Mouse (Mus musculus): ENCODE measurements at regions not wholly inside any gene's neighbourhood (a gene's known extent, or its start where the extent isn't known, plus 50 kb on each side); places are given as distances from the start of the nearest gene placed in this dataset.
A peak's percentile ranks its signal among the peaks of the same experiment; 100 is the strongest.

DNA sequence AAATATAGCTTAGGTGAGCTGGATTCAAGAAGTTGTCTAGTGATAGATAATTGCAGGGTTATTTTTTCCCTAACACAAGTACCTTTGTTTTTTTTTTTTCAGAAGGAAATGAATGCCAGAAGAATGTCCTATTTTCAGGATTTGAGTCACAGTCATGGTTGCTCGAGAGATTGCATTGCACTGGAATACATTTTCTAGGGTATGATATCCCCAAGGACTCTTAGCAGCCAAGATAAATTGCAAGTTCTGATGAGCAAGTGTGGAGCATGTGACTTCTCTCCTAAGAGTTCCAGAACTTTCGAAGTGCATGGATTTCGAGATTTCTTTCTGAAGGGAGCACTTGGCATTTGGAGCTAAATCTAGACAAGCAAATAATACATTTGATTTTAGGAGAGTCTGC is 140.9 kb upstream of the Tfap2d start:
- WGBS = 75% methylated on average over 3 of the region's 3 CpGs
- H3K27me3 ChIP-seq (ENCODE audit: insufficient read depth, low read length) = no peaks in the 10 kb centered on the region
- H3K4me3 ChIP-seq (ENCODE audit: low read depth, low read length) = no peak overlapping the region

DNA sequence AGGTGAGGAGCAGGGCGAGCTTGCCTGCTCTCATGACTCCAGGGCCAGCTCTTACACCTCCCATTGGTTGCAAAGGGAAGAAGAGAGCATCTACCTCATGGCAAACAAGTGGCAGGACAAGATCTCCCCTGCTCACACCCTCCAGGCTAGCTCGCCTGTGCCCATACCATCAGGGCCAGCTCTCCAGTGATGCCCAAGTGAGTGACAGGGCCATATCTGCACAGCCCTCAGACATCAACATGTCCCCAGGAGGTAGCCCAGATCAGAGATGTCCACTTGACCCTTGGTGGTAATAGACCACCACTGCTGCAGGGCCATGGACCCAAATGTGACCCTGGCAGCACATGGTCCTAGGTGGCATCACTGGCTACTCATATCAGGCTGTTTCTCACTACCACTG is 133.9 kb upstream of the Tfap2d start:
- Histone ChIP-seq H3K9ac (no peak overlapping the region), H3K4me3 (ENCODE audit: low read depth, low read length) (no peak overlapping the region), H3K9me3 (ENCODE audit: low read depth, low read length) (no peaks in the 10 kb centered on the region), H3K27ac (ENCODE audit: low read depth) (no peak overlapping the region), H3K27me3 (ENCODE audit: insufficient read depth, low read length) (no peaks in the 10 kb centered on the region), H3K36me3 (ENCODE audit: insufficient read depth) (no peaks in the 10 kb centered on the region), H3K4me1 (ENCODE audit: insufficient read depth) (no peaks in the 10 kb centered on the region), H3K4me2 (no peak overlapping the region)
- WGBS = 54% methylated on average over 2 of the region's 2 CpGs
- no peak for ATAC-seq (ENCODE audit: insufficient read depth)
- no peak for TF ChIP-seq CTCF (IDR thresholded peaks at IDR 0.05; ENCODE audit: low read depth)
- no peak for DNase-seq

More for the DNA sequence above, 140.9 kb upstream of the Tfap2d start:
- no peak for TF ChIP-seq CTCF (IDR thresholded peaks at IDR 0.05; ENCODE audit: low read depth)
- H3K9ac ChIP-seq = no peak overlapping the region
- DNase-seq = no peak
- no peak overlapping the region for H3K27ac ChIP-seq (ENCODE audit: low read depth)
- H3K4me2 ChIP-seq = no peak overlapping the region
- no peaks in the 10 kb centered on the region for H3K36me3 ChIP-seq (ENCODE audit: insufficient read depth)
- ATAC-seq (ENCODE audit: insufficient read depth) = no peak
- no peaks in the 10 kb centered on the region for H3K4me1 ChIP-seq (ENCODE audit: insufficient read depth)
- no peaks in the 10 kb centered on the region for H3K9me3 ChIP-seq (ENCODE audit: low read depth, low read length)

DNA sequence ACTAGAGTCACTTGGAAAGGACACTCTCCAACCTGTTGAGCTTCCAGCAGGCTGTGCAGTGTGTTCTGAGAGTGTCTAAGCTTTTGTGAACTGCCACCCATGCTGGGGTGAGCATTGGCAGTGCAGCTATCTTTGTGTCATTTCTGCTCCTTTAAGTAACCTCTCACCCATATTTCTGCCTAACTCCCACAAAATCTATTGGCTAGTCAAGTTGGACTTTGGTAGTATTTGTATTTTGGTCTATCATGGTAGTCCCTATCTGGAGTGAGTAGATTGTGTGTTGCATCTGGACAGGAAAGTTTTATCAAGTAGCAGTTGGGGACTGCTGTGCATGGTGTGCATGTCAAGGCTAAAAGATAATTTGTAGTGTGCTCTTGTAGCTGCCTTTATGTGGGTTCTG is 132.6 kb upstream of the Tfap2d start:
- Histone ChIP-seq H3K9me3 (ENCODE audit: low read depth, low read length) (no peaks in the 10 kb centered on the region), H3K4me2 (no peak overlapping the region), H3K27me3 (ENCODE audit: insufficient read depth, low read length) (no peaks in the 10 kb centered on the region), H3K4me3 (ENCODE audit: low read depth, low read length) (no peak overlapping the region), H3K9ac (no peak overlapping the region), H3K4me1 (ENCODE audit: insufficient read depth) (no peaks in the 10 kb centered on the region), H3K36me3 (ENCODE audit: insufficient read depth) (no peaks in the 10 kb centered on the region), H3K27ac (ENCODE audit: low read depth) (no peak overlapping the region)
- no peak for ATAC-seq (ENCODE audit: insufficient read depth)
- DNase-seq = no peak
- no peak for TF ChIP-seq CTCF (IDR thresholded peaks at IDR 0.05; ENCODE audit: low read depth)

DNA sequence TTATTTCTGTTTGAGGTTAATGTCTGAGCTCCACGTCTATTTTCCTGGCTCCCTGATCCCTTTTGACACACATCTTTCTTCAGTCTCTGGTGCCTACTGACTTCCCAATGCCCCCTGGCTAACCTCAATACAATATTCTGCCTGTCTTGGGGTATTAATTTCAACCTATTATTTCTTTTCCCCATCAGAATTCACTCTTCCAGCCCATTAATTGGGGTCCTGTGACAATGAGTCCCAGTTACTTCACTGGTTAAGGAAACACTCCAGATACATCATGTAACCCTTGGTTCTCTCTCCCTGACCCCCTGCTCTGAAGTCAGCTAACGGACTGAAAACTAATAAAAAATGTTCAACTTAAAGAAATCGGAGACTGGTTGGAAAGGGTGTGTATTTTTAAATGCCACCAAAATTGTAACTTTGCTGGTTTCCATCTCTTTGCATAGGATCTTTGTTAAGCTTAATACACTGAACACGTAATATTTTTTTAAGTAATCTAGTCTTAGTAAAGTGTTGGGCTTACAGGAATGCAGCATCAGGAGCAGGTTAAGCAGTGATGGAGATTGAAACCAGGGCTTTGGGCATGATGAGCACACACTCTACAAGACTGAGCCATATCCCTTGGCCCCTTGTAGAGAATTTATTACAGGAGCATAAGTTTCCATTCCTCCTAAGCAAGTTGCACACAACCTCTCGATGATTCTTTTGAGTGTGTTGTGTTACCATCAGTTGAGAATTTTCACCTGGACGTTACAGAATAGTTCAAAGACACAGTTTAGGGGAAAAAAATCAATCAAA is 128.8 kb upstream of the Tfap2d start:
- Histone ChIP-seq H3K4me1 (ENCODE audit: insufficient read depth) (no peaks in the 10 kb centered on the region), H3K9ac (no peak overlapping the region), H3K9me3 (ENCODE audit: low read depth, low read length) (no peaks in the 10 kb centered on the region), H3K36me3 (ENCODE audit: insufficient read depth) (no peaks in the 10 kb centered on the region), H3K4me2 (no peak overlapping the region), H3K27me3 (ENCODE audit: insufficient read depth, low read length) (no peaks in the 10 kb centered on the region), H3K27ac (ENCODE audit: low read depth) (no peak overlapping the region), H3K4me3 (ENCODE audit: low read depth, low read length) (no peak overlapping the region)
- DNase-seq (no peak), ATAC-seq (ENCODE audit: insufficient read depth) (no peak)
- WGBS = 72% methylated on average over 6 of the region's 6 CpGs
- no peak for TF ChIP-seq CTCF (IDR thresholded peaks at IDR 0.05; ENCODE audit: low read depth)

DNA sequence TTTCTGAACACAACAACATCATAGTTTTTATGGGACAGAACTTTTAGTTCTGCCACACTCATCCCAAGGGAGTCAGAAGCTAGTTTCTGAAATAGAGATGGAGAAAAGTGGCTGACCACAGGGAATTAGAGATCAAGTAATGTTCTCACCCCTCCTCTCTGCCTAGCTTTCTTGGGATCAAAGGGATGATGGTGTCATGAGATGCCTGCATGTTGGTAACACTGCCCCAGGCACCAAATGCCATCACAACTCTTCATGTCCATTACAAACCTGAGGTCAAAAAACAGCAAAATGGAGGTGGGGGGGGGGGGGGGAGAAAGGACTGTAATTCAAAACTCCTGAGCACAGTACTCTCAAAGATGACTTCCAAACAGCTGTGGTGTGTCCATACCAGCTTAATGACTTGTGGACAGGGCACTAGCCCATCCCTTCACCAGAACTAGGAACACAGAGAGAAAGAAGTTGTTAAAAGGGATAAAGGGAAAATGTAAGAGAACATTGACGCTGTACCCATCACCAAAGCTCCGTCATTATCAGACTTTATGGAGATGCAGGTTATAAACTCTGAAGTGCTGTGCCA is 127.9 kb upstream of the Tfap2d start:
- no peak for ATAC-seq (ENCODE audit: insufficient read depth)
- 69% methylated on average over 2 of the region's 2 CpGs for WGBS

DNA sequence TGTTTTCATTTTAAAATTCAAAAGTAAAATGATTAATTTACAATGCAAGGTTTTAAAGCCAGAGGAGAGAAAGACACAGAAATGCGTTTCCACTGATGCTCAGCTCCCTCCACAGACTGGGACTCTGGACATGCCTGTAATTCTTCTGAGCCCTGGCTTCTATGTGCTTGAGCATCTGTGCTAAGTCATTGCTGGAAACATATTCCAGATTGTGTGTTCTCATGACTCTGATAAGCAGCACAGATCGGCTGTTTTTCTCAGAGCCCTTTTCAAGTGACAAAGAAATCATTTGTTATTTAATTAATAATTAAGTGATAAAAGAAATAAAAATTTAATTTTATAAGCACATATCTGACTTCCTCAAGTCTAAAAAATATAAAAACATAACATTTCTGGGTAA is 127.3 kb upstream of the Tfap2d start:
- H3K4me2 ChIP-seq = no peak overlapping the region
- no peaks in the 10 kb centered on the region for H3K4me1 ChIP-seq (ENCODE audit: insufficient read depth)
- no peaks in the 10 kb centered on the region for H3K27me3 ChIP-seq (ENCODE audit: insufficient read depth, low read length)
- no peak overlapping the region for H3K9ac ChIP-seq
- no peaks in the 10 kb centered on the region for H3K9me3 ChIP-seq (ENCODE audit: low read depth, low read length)
- no peaks in the 10 kb centered on the region for H3K36me3 ChIP-seq (ENCODE audit: insufficient read depth)
- WGBS = 53% methylated on average over 2 of the region's 2 CpGs
- DNase-seq (no peak), ATAC-seq (ENCODE audit: insufficient read depth) (no peak)
- no peak overlapping the region for H3K4me3 ChIP-seq (ENCODE audit: low read depth, low read length)
- TF ChIP-seq CTCF (IDR thresholded peaks at IDR 0.05; ENCODE audit: low read depth) = no peak
- no peak overlapping the region for H3K27ac ChIP-seq (ENCODE audit: low read depth)

More for the DNA sequence above, 127.9 kb upstream of the Tfap2d start:
- Histone ChIP-seq H3K4me2 (no peak overlapping the region), H3K36me3 (ENCODE audit: insufficient read depth) (no peaks in the 10 kb centered on the region), H3K27ac (ENCODE audit: low read depth) (no peak overlapping the region), H3K9me3 (ENCODE audit: low read depth, low read length) (no peaks in the 10 kb centered on the region), H3K4me1 (ENCODE audit: insufficient read depth) (no peaks in the 10 kb centered on the region), H3K27me3 (ENCODE audit: insufficient read depth, low read length) (no peaks in the 10 kb centered on the region), H3K9ac (no peak overlapping the region), H3K4me3 (ENCODE audit: low read depth, low read length) (no peak overlapping the region)
- DNase-seq = no peak
- TF ChIP-seq CTCF (IDR thresholded peaks at IDR 0.05; ENCODE audit: low read depth) = no peak

DNA sequence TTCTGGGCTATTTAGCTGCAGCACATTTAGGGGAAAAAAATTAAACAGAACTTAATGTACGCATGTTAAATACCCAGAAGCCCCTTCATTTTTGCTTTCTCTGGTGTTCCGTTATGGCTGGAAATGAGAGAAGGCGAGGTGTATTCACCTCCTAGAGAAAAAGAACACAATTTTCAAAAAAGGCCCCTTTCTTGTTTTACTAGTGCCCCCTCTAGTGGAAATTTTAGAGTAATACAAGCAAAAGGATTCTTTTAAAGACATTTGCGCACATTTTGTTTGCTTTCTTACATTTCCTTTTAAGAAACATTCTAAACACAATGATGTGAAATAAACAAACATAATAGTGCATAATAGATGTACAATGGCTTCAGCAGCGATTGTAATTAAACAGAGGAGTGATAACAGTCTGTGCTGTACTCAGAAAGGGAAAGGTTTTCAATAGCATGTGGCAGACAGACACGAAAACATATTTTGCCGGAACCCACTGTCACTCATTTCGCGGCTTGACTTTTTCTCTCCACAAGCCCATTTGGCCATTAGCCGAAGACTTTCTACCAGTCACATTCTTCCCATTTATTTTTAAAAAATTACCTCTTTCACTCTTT is 126.0 kb upstream of the Tfap2d start:
- H3K27ac ChIP-seq (ENCODE audit: low read depth) = no peak overlapping the region
- H3K4me1 ChIP-seq (ENCODE audit: insufficient read depth) = no peaks in the 10 kb centered on the region
- no peaks in the 10 kb centered on the region for H3K36me3 ChIP-seq (ENCODE audit: insufficient read depth)
- H3K9ac ChIP-seq = no peak overlapping the region
- peak; percentile 42 for TF ChIP-seq CTCF (IDR thresholded peaks at IDR 0.05; ENCODE audit: low read depth)
- ATAC-seq (ENCODE audit: insufficient read depth) (no peak), DNase-seq (peak; percentile 23)
- no peaks in the 10 kb centered on the region for H3K27me3 ChIP-seq (ENCODE audit: insufficient read depth, low read length)
- H3K9me3 ChIP-seq (ENCODE audit: low read depth, low read length) = no peaks in the 10 kb centered on the region
- no peak overlapping the region for H3K4me2 ChIP-seq
- 39% methylated on average over 10 of the region's 10 CpGs for WGBS
- no peak overlapping the region for H3K4me3 ChIP-seq (ENCODE audit: low read depth, low read length)
